Comparison of ENCODE assay signal across 14 mouse cellular contexts in genomic region chr7:78326185-78326584, GRCm38 (mm10).
"Had no signal": no experiment of that assay in that cellular context is flagged by ENCODE, and none has a peak within 500 bp of the region (broad histone marks: within the 10 kb centered on the region; RNA-seq: fewer than 3 reads in every experiment).

No protein-coding gene starts in this region.

- H3K4me3 ChIP-seq: neural tube, embryonic 12.5 days; neural tube, embryonic 13.5 days; neural tube, embryonic 15.5 days; stomach, embryonic 15.5 days had no signal

- H3K27me3 ChIP-seq: neural tube, embryonic 12.5 days; neural tube, embryonic 13.5 days; neural tube, embryonic 15.5 days; stomach, embryonic 15.5 days had no signal

- DNase-seq: right cerebral cortex, adult 18-20 months; right cerebral cortex, postnatal 14 days; right cerebral cortex, postnatal 25 days; right cerebral cortex, postnatal 4 days; spleen, adult 18-20 months; thymus, adult 18-20 months; thymus, adult 2 months; thymus, postnatal 25 days; thymus, postnatal 36 days; thymus, postnatal 4 days had no signal

- H3K4me1 ChIP-seq: neural tube, embryonic 12.5 days; neural tube, embryonic 13.5 days; neural tube, embryonic 15.5 days; stomach, embryonic 15.5 days had no signal

- H3K4me2 ChIP-seq: neural tube, embryonic 12.5 days; neural tube, embryonic 13.5 days; neural tube, embryonic 15.5 days; stomach, embryonic 15.5 days had no signal

- H3K27ac ChIP-seq: neural tube, embryonic 12.5 days; neural tube, embryonic 13.5 days; neural tube, embryonic 15.5 days; stomach, embryonic 15.5 days had no signal

- H3K36me3 ChIP-seq: neural tube, embryonic 12.5 days; neural tube, embryonic 13.5 days; neural tube, embryonic 15.5 days; stomach, embryonic 15.5 days had no signal

- H3K9ac ChIP-seq: neural tube, embryonic 12.5 days; neural tube, embryonic 13.5 days; neural tube, embryonic 15.5 days; stomach, embryonic 15.5 days had no signal

- H3K9me3 ChIP-seq: neural tube, embryonic 12.5 days; neural tube, embryonic 13.5 days; neural tube, embryonic 15.5 days; stomach, embryonic 15.5 days had no signal
